Mouse (Mus musculus) CH12.LX (cell line): ENCODE data around the gene Esrrb. TPM values are rescaled to one million over a fixed set of nuclear protein-coding genes. Genes with fewer than 3 reads are reported as not detected.

Source experiments
- DNase-seq: peaks from one replicate; pipeline ENCODE4 v3.0.0-alpha.2; 2013; ENCODE audit errors: extremely low read depth
- H3K27ac ChIP-seq: 2 replicates; pipeline ENCODE4 v1.5.1; 2012; ENCODE audit warnings: low read depth, mild to moderate bottlenecking, control low read depth, moderate library complexity; ENCODE audit not compliant: insufficient read depth
- H3K27me3 ChIP-seq: replicated peaks from 2 replicates; pipeline ENCODE3; 2012; ENCODE audit warnings: inconsistent platforms
- H3K36me3 ChIP-seq, 2 experiments: replicated peaks in 1 of 2; 2 replicates each; pipeline versions ENCODE3 to v1.6.1; 2012; ENCODE audit warnings: inconsistent platforms in 1 of 2, low read length in 1 of 2, mild to moderate bottlenecking in 1 of 2, mixed read lengths in 1 of 2, moderate library complexity in 1 of 2; ENCODE audit not compliant: control insufficient read depth in 1 of 2, insufficient read depth in 1 of 2
- H3K4me1 ChIP-seq, 2 experiments: 2 replicates each; pipeline ENCODE4 v1.6.1; 2012; ENCODE audit warnings: inconsistent platforms in 1 of 2, moderate library complexity in 1 of 2; ENCODE audit not compliant: insufficient read depth in 2 of 2, control insufficient read depth in 1 of 2
- H3K4me2 ChIP-seq: 2 replicates; pipeline ENCODE4 v1.6.1; 2012; ENCODE audit warnings: low read depth, mild to moderate bottlenecking, control low read depth; ENCODE audit not compliant: poor library complexity, insufficient read depth, severe bottlenecking
- H3K4me3 ChIP-seq, 3 experiments: fragments of 150-350 bp in 1 of 3; sonication (generic) in 1 of 3; replicated peaks in 1 of 3; 2 replicates each; pipeline versions ENCODE3 to v1.5.1; 2011 to 2012; ENCODE audit warnings: low read depth in 2 of 3, low read length in 2 of 3, mild to moderate bottlenecking in 2 of 3, moderate library complexity in 2 of 3, control low read depth in 1 of 3, improper control_type of control experiment in 1 of 3, inconsistent platforms in 1 of 3, mixed read lengths in 1 of 3; ENCODE audit not compliant: poor library complexity in 1 of 3
- H3K79me2 ChIP-seq: replicated peaks from 2 replicates; pipeline ENCODE4 v1.6.1; 2012; ENCODE audit warnings: mild to moderate bottlenecking, moderate library complexity; ENCODE audit not compliant: control insufficient read depth, poor library complexity, insufficient read depth, severe bottlenecking; ENCODE audit errors: extremely low read depth
- H3K9ac ChIP-seq: 2 replicates; pipeline ENCODE4 v1.6.1; 2012; ENCODE audit warnings: low read depth, mild to moderate bottlenecking, control low read depth, moderate library complexity; ENCODE audit not compliant: insufficient read depth
- H3K9me3 ChIP-seq: replicated peaks from 2 replicates; pipeline ENCODE3; 2012; ENCODE audit warnings: low read length, inconsistent platforms, mixed read lengths
- CHD2 ChIP-seq: IDR thresholded peaks from 2 replicates; pipeline ENCODE4 v1.6.1; 2011; ENCODE audit warnings: low read length, improper control_type of control experiment
- E2F4 ChIP-seq: IDR thresholded peaks from 2 replicates; pipeline ENCODE4 v1.6.1; 2011; ENCODE audit warnings: low read depth, low read length, improper control_type of control experiment; ENCODE audit not compliant: insufficient replicate concordance
- ELF1 ChIP-seq: IDR thresholded peaks from 2 replicates; pipeline ENCODE4 v1.6.1; 2014; ENCODE audit warnings: low read depth, mild to moderate bottlenecking, inconsistent platforms, low read length, improper control_type of control experiment
- EP300 ChIP-seq: IDR thresholded peaks from 2 replicates; pipeline ENCODE4 v1.6.1; 2011; ENCODE audit warnings: low read length, improper control_type of control experiment
- ETS1 ChIP-seq: conservative IDR thresholded peaks from 2 replicates; pipeline ENCODE4 v1.6.1; 2012; ENCODE audit warnings: low read depth, mild to moderate bottlenecking, inconsistent platforms, low read length, improper control_type of control experiment, moderate library complexity
- GABPA ChIP-seq: IDR thresholded peaks from 2 replicates; pipeline ENCODE4 v1.6.1; 2012; ENCODE audit warnings: low read depth, low read length, improper control_type of control experiment, inconsistent platforms; ENCODE audit not compliant: insufficient replicate concordance
- HCFC1 ChIP-seq: IDR thresholded peaks from 2 replicates; pipeline ENCODE4 v1.6.1; 2012; ENCODE audit warnings: low read depth, mild to moderate bottlenecking, inconsistent platforms, low read length, improper control_type of control experiment
- IRF4 ChIP-seq: IDR thresholded peaks from 2 replicates; pipeline ENCODE4 v1.6.1; 2014; ENCODE audit warnings: low read depth, mild to moderate bottlenecking, inconsistent platforms, low read length, improper control_type of control experiment
- JUND ChIP-seq: conservative IDR thresholded peaks from 2 replicates; pipeline ENCODE4 v1.6.1; 2011; ENCODE audit warnings: low read depth, low read length, improper control_type of control experiment
- KAT2A ChIP-seq: IDR thresholded peaks from 2 replicates; pipeline ENCODE4 v1.6.1; 2012; ENCODE audit warnings: low read length, improper control_type of control experiment, inconsistent platforms; ENCODE audit not compliant: insufficient replicate concordance
- MAFK ChIP-seq: IDR thresholded peaks from 2 replicates; pipeline ENCODE4 v1.6.1; 2011; ENCODE audit warnings: low read length, improper control_type of control experiment; ENCODE audit not compliant: insufficient replicate concordance
- MAZ ChIP-seq: IDR thresholded peaks from 2 replicates; pipeline ENCODE4 v1.6.1; 2012; ENCODE audit warnings: low read depth, mild to moderate bottlenecking, inconsistent platforms, low read length, improper control_type of control experiment, moderate library complexity
- MEF2A ChIP-seq: IDR thresholded peaks from 2 replicates; pipeline ENCODE4 v1.6.1; 2014; ENCODE audit warnings: low read depth, mild to moderate bottlenecking, inconsistent platforms, low read length, improper control_type of control experiment, borderline replicate concordance
- MXI1 ChIP-seq: IDR thresholded peaks from 2 replicates; pipeline ENCODE4 v1.6.1; 2011; ENCODE audit warnings: mild to moderate bottlenecking, low read depth, low read length, improper control_type of control experiment
- POLR2AphosphoS2 ChIP-seq: IDR thresholded peaks from 2 replicates; pipeline ENCODE4 v1.6.1; 2011; ENCODE audit warnings: low read depth, low read length, improper control_type of control experiment
- TBP ChIP-seq: conservative IDR thresholded peaks from 2 replicates; pipeline ENCODE4 v1.6.1; 2011; ENCODE audit warnings: low read depth, low read length, improper control_type of control experiment
- USF1 ChIP-seq: IDR thresholded peaks from 2 replicates; pipeline ENCODE4 v1.6.1; 2014; ENCODE audit warnings: low read depth, mild to moderate bottlenecking, inconsistent platforms, low read length, improper control_type of control experiment
- ZC3H11A ChIP-seq: IDR thresholded peaks from 2 replicates; pipeline ENCODE4 v1.6.1; 2012; ENCODE audit warnings: low read depth, mild to moderate bottlenecking, inconsistent platforms, low read length, improper control_type of control experiment
- ZKSCAN1 ChIP-seq: IDR thresholded peaks from 2 replicates; pipeline ENCODE4 v1.6.1; 2012; ENCODE audit warnings: low read depth, inconsistent platforms, low read length, improper control_type of control experiment, borderline replicate concordance
- ZMIZ1 ChIP-seq: IDR thresholded peaks from 2 replicates; pipeline ENCODE4 v1.6.1; 2012; ENCODE audit warnings: low read depth, mild to moderate bottlenecking, inconsistent platforms, low read length, improper control_type of control experiment
- ZNF384 ChIP-seq: IDR thresholded peaks from 2 replicates; pipeline ENCODE4 v1.6.1; 2012; ENCODE audit warnings: low read depth, low read length, improper control_type of control experiment, inconsistent platforms
- dilution Hi-C: fragments of 300-500 bp; cut with MboI; formaldehyde crosslinking; loops from 2 replicates; pipeline ENCODE4 v1.14.3; 2020; ENCODE audit warnings: low sequenced_read_pairs; ENCODE audit not compliant: extremely low pct_unique_long_range_greater_than_20kb, extremely low pct_ligation_motif_present
- in situ Hi-C: fragments of 300-500 bp; cut with MboI; formaldehyde crosslinking; loops from 3 replicates; pipeline ENCODE4 v1.14.3; 2019; ENCODE audit warnings: low sequenced_read_pairs, low pct_ligation_motif_present, low pct_unique_long_range_greater_than_20kb, mixed read lengths
- polyA plus RNA-seq: library from polyadenylated mRNA; unstranded; fragments of >175 nt; gene quantifications from 2 replicates; pipeline ENCODE4 v1.2.1, GENCODE M21; 2012; ENCODE audit warnings: low read depth; ENCODE audit not compliant: insufficient read length
- total RNA-seq, 2 experiments: library from RNA; depleted of rRNA; stranded (reverse); fragments of 300-350 nt in 1 of 2; fragments of >200 nt in 1 of 2; gene quantifications; 2 replicates each; pipeline ENCODE4 v1.2.3; 2012 to 2014

Gene Esrrb
- total and polyA plus RNA-seq, 3 experiments, result not detected

DNA sequence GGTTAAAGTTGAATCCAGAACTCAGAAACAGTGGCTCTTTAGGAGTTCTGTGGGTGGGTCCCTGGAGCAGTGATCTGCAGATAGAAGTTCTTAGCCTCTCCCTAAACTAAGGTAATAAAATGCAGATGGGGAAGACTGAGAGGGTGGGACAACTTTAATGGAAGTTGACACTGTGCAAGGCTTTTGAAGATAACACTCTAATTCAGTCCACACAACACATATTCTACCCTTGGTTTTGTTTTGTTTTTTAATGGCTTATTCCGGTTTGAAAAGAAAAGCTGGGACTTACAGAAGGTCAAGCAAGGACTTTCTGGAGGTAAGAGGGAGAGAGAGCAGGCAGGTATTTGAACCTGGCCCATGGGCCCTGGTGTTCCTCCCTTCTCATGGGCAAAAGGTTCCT, 94.1 kb downstream of the Esrrb start:
- no peak for TF ChIP-seq ELF1
- no peak for TF ChIP-seq MXI1
- no peak for DNase-seq
- H3K4me3 ChIP-seq, result no peak overlapping the region
- H3K27ac ChIP-seq, result no peak overlapping the region
- H3K4me1 ChIP-seq, result no peaks in the 10 kb centered on the region
- no peaks in the 10 kb centered on the region for H3K79me2 ChIP-seq
- peaks cover 2% of the 10 kb centered on the region for H3K9me3 ChIP-seq
- in situ Hi-C loops (no loop called here), dilution Hi-C loops (no loop called here)
- H3K27me3 ChIP-seq, result peaks cover 85% of the 10 kb centered on the region
- H3K36me3 ChIP-seq, result no peaks in the 10 kb centered on the region
- H3K9ac ChIP-seq, result no peak overlapping the region
- no peak overlapping the region for H3K4me2 ChIP-seq

DNA sequence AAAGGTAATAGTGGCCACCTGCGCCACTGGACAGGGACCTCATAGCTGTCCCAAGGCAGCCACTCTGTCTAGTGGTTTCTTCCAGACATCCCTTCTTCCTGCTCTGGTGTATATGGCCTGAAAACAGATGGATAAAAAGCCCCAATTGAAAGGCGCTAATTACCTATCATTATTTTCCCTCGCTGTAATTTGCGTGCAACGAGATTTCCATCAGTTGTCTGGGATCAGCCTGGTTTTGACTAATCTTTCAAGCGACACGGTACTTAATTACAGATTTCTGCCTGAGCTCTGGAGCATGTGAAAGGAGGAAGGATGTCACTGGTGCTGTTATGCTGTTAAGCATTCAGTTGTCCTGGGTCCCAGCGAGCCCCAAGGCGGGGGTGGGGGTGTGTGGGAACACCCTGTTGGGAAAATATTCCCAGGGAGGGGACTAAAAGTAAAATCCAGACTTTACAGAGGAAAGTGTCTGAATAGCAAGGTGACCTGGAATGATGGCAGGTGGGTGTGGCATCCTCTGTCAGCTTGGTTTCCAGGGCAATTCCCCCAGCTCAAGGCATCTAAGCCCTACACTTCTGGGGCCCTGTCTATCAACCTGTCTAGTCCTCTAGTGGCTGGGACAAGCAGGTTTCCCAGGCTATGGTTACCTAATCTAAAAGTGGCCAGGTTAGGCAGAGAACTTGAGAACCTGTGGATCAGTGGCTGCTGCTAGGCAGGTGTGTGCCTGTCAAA, 102.0 kb downstream of the Esrrb start:
- TF ChIP-seq POLR2AphosphoS2 (no peak), ETS1 (no peak), MAFK (no peak), GABPA (no peak), ELF1 (no peak), USF1 (no peak), EP300 (no peak), CHD2 (no peak), ZNF384 (no peak), TBP (no peak), MAZ (no peak), JUND (no peak), HCFC1 (no peak), E2F4 (no peak), IRF4 (no peak), ZC3H11A (no peak), ZKSCAN1 (no peak), ZMIZ1 (no peak), MEF2A (no peak), KAT2A (no peak)
- in situ Hi-C loops, result no loop called here
- no peaks in the 10 kb centered on the region for H3K4me1 ChIP-seq
- no peak overlapping the region for H3K4me3 ChIP-seq
- no peak overlapping the region for H3K4me2 ChIP-seq
- no peak overlapping the region for H3K27ac ChIP-seq
- no peaks in the 10 kb centered on the region for H3K9me3 ChIP-seq
- peaks cover 85% of the 10 kb centered on the region for H3K27me3 ChIP-seq
- H3K9ac ChIP-seq, result no peak overlapping the region
- dilution Hi-C loops, result no loop called here
- H3K36me3 ChIP-seq, result no peaks in the 10 kb centered on the region
- no peaks in the 10 kb centered on the region for H3K79me2 ChIP-seq
- DNase-seq, result no peak
